In genomic region chr2:93719792-93720675, GRCm38 (mm10) we compare ENCODE assay signal across 16 mouse cellular contexts.
A peak's percentile ranks its signal among the peaks of the same experiment; 100 is the strongest.
DNase-seq lines count a peak whose midpoint lies in the region; ATAC-seq and TF ChIP-seq lines count a peak whose summit lies in the region.
"Had no signal": no experiment of that assay in that cellular context is flagged by ENCODE, and none has a peak within 500 bp of the region (broad histone marks: within the 10 kb centered on the region; RNA-seq: fewer than 3 reads in every experiment).

No protein-coding gene starts in this region.

- no peak overlapping the region for H3K4me2 ChIP-seq in limb, embryonic 14.5 days (replicated peaks; ENCODE audit: low read depth, low read length, severe bottlenecking)
- H3K4me2 ChIP-seq: heart, embryonic 11.5 days; liver, embryonic 15.5 days had no signal

- no peak overlapping the region for H3K9ac ChIP-seq in limb, embryonic 14.5 days (ENCODE audit: low read depth, low read length, severe bottlenecking)
- H3K9ac ChIP-seq: liver, embryonic 15.5 days had no signal

- H3K36me3 ChIP-seq in limb, embryonic 14.5 days (ENCODE audit: control insufficient read depth, insufficient read depth, low read length) = peaks cover 19% of the 10 kb centered on the region
- peaks cover 3% of the 10 kb centered on the region for H3K36me3 ChIP-seq in limb, embryonic 10.5 days
- H3K36me3 ChIP-seq: liver, embryonic 15.5 days had no signal

- peak overlapping the region; percentile 60 for H3K27ac ChIP-seq in gastrocnemius, adult 2 months
- H3K27ac ChIP-seq in limb, embryonic 14.5 days (replicated peaks; ENCODE audit: low read depth, low read length) = no peak overlapping the region
- H3K27ac ChIP-seq in limb, embryonic 10.5 days = no peak overlapping the region

- peak; percentile 51 for DNase-seq in gastrocnemius, adult 2 months
- DNase-seq in gastrocnemius, adult 18-20 months (ENCODE audit: low spot score) = no peak
- DNase-seq in limb, embryonic 14.5 days (ENCODE audit: low spot score) = peak; percentile 16
- no peak for DNase-seq in limb, embryonic 10.5 days (ENCODE audit: low spot score)
- DNase-seq in brain, adult 2 months (ENCODE audit: low read depth, low spot score) = peak; percentile 52
- peak; percentile 80 to 86 for DNase-seq in cerebellum, postnatal 10 days
- DNase-seq in heart, postnatal 36 days = no peak
- no peak for DNase-seq in ovary, postnatal 36 days (ENCODE audit: low spot score)
- DNase-seq: B cell, adult 2 months; embryo, embryonic 11 days; heart, postnatal 4 days; kidney, adult 18-20 months; right cerebral cortex, postnatal 25 days had no signal

- H3K9me3 ChIP-seq in limb, embryonic 14.5 days (ENCODE audit: control insufficient read depth, low read length) = peaks cover 4% of the 10 kb centered on the region
- H3K9me3 ChIP-seq in limb, embryonic 10.5 days (replicated peaks) = no peaks in the 10 kb centered on the region
- H3K9me3 ChIP-seq: liver, embryonic 15.5 days; megakaryocyte, embryonic 14.5 days had no signal

- TF ChIP-seq POLR2A in limb, embryonic 14.5 days (IDR thresholded peaks at IDR 0.05; ENCODE audit: borderline replicate concordance, extremely low read depth, insufficient read depth, insufficient read length) = no peak

- 47% methylated on average over 9 of the region's 9 CpGs for WGBS in limb, embryonic 14.5 days
- 76% methylated on average over 9 of the region's 9 CpGs for WGBS in limb, embryonic 10.5 days

- no peak for TF ChIP-seq CTCF in gastrocnemius, adult 2 months (IDR thresholded peaks at IDR 0.05)

- no peak overlapping the region for H3K4me3 ChIP-seq in gastrocnemius, adult 2 months
- H3K4me3 ChIP-seq in limb, embryonic 14.5 days (replicated peaks; ENCODE audit: low read length) = no peak overlapping the region
- H3K4me3 ChIP-seq in limb, embryonic 10.5 days = no peak overlapping the region
- H3K4me3 ChIP-seq: liver, embryonic 15.5 days; megakaryocyte, embryonic 14.5 days had no signal

- intact Hi-C loops in gastrocnemius, adult 2 months (cut with DNase I) = loop anchor here (5.0 kb wide), 1 partner anchor 67 kb away; no protein-coding TSS in a partner anchor
- intact Hi-C loops in heart, postnatal 36 days (cut with DNase I) = no loop called here

- H3K27me3 ChIP-seq in limb, embryonic 14.5 days (ENCODE audit: control insufficient read depth, insufficient read depth, low read length) = no peaks in the 10 kb centered on the region
- H3K27me3 ChIP-seq in limb, embryonic 10.5 days (ENCODE audit: low read depth, poor library complexity, severe bottlenecking) = no peaks in the 10 kb centered on the region
- H3K27me3 ChIP-seq: liver, embryonic 15.5 days; megakaryocyte, embryonic 14.5 days had no signal

- peaks cover 11% of the 10 kb centered on the region; the same call in 1 of the 2 replicates for H3K4me1 ChIP-seq in limb, embryonic 14.5 days (ENCODE audit: control insufficient read depth, insufficient read depth, low read length)
- peaks cover 11% of the 10 kb centered on the region; the same call in 1 of the 2 replicates for H3K4me1 ChIP-seq in limb, embryonic 10.5 days
- H3K4me1 ChIP-seq: liver, embryonic 15.5 days had no signal

- ATAC-seq in limb, embryonic 14.5 days (ENCODE audit: low FRiP score, low read depth) = no peak

Comparison
In these comparisons a context has a peak if more than half of its experiments do, and no peak if none do; other contexts are left out.
1. DNase-seq: peak in gastrocnemius, adult 2 months (single experiment), limb, embryonic 14.5 days (single experiment), brain, adult 2 months (single experiment) and cerebellum, postnatal 10 days (2 of 2); none in gastrocnemius, adult 18-20 months (single experiment), limb, embryonic 10.5 days (single experiment), heart, postnatal 36 days (0 of 2) and ovary, postnatal 36 days (single experiment).